Mouse (Mus musculus): ENCODE results near the gene Hoxd11.

The Hoxd11 gene

GRCm38 (mm10) chr2:74730331-74730730, 51.0 kb downstream of the Hoxd11 start:
- no peak for DNase-seq (ENCODE audit: low spot score in 2 of 2)

- DNase-seq (ENCODE audit: low spot score in 2 of 2), result no peak
Observed at GRCm38 (mm10) chr2:74731055-74731454, 51.7 kb downstream of the Hoxd11 start.

- DNase-seq (ENCODE audit: low spot score in 2 of 2), result no peak
Observed at GRCm38 (mm10) chr2:74731799-74732512, 52.6 kb downstream of the Hoxd11 start.

- DNase-seq (ENCODE audit: low spot score in 2 of 2), result no peak
Observed at GRCm38 (mm10) chr2:74732513-74733316, 53.4 kb downstream of the Hoxd11 start.

GRCm38 (mm10) chr2:74733317-74733661, 53.9 kb downstream of the Hoxd11 start:
- DNase-seq (ENCODE audit: low spot score in 2 of 2), result no peak

GRCm38 (mm10) chr2:74733765-74734164, 54.4 kb downstream of the Hoxd11 start:
- no peak for DNase-seq (ENCODE audit: low spot score in 2 of 2)

GRCm38 (mm10) chr2:74734451-74734850, 55.1 kb downstream of the Hoxd11 start:
- DNase-seq (ENCODE audit: low spot score in 2 of 2), result no peak

GRCm38 (mm10) chr2:74734996-74735811, 55.8 kb downstream of the Hoxd11 start:
- no peak for DNase-seq (ENCODE audit: low spot score in 2 of 2)

GRCm38 (mm10) chr2:74735851-74736687, 56.7 kb downstream of the Hoxd11 start:
- no peak for DNase-seq (ENCODE audit: low spot score in 2 of 2)

Measured in frontal cortex, postnatal 14 days (tissue).